Mouse (Mus musculus): ENCODE measurements around the gene Acsl4.

Gene Acsl4

DNA sequence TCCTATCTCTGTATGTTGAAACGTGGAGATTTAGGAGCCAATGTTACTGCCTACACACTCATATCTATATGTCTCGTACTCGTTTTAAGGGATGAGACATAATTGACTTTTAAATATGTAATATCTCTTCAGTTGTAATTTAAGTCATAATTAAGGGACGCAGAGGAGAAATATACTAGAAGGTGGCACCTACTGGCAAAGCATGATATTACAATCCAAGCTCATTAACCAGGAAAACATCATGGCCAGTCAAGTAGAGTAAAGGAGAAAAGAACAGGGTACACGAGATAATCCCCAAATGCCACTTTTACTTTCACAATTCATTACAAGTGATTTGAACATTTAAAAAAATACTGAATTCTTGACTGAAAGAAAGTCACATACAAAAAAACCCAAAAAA, 31.9 kb downstream of the Acsl4 start:
- DNase-seq (ENCODE audit: low spot score), result no peak

DNA sequence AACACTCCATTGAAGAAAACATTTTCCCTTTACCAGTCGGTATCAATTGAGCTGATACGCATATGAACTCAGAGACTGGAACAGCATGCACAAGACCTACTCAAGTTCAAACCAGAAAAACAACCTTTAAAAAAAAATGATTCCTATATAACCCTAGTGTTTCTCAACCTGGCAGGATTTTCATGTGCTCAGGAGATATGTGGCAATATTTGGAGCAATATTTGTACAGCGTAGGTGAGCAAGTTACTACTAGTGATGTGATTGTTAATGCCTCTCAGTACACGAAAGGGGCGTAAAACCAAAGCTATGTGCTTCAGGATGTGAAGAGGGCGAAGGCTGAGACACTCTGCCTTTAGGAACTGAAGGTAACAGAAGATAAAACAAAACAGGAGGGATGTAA, 54.1 kb downstream of the Acsl4 start:
- DNase-seq (ENCODE audit: low spot score), result no peak

DNA sequence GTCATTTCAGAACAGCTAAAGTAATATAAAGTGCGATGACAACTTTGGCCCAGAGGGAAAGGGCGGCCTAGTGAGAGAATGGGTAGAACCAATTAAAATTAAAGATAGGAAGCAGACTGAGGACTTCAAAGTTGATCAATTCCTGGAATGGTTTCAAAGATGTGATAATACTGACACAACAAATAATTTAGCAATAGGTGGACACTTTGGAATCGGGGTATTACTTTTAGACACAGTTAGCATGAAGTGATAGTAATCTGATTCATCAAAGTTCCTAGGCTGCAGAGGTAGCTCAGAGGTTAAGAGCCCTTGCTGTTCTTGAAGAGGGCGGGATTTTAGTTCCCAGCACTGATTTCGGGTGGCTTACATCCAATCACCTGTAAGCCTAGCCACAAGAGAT, 54.8 kb downstream of the Acsl4 start:
- no peak for DNase-seq (ENCODE audit: low spot score)

DNA sequence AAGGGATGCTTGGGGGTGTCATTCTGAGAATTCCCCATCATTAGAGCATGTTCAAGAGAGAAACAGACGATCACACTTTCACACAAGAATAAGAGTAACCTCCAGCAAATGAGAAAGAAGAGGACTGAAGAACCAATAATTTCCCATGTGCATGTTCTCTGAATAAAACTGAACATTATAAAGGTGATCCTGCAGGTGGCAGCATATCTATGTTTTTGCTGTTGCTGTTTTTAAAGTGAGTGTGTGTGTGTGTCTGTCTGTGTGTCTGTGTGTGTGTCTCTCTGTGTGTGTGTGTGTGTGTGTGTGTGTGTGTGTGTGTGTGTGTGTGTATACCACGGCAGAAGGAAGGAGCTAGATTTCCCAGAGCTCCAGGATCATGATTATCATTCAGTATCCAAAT, 64.6 kb downstream of the Acsl4 start:
- no peak for DNase-seq (ENCODE audit: low spot score)

DNA sequence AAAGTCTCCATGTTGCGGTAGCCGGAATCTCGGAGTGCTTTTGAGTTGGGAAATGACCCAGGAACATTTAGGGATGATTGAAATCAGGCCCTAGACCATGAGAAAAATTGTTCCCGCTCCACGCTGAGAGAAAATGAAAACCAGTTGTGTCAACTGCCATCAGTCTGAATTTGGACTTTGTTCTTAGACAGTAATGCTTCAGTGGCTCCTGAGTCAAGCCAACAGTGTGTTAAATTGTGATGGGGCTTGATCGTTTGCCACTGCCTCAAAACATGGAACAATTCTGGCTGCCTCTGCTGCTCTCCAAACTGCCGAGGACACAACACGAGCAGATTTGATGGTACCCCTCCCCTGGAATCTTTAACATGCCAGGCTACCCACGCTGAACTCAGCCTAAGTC, 74.2 kb downstream of the Acsl4 start:
- no peak for DNase-seq (ENCODE audit: low spot score)

DNA sequence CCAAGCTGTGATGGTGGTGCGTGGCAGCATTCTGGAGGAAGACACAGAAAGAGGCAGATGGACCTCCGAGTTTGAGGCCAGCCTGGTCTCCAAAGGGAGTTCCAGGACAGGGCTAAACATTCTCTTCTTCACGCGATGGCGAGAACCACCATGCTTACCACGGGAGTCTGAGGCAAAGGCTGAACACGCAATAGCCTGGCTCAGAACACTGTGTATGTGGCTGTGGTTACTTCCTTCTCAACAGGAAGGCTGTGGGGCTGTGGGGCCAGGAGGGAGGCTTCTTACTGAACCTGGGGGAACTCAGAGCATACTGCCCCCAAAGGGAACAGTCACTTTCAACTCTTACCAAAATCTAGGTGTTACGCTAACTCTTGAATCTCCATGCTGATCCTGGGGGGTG, 75.1 kb downstream of the Acsl4 start:
- no peak for DNase-seq (ENCODE audit: low spot score)

DNA sequence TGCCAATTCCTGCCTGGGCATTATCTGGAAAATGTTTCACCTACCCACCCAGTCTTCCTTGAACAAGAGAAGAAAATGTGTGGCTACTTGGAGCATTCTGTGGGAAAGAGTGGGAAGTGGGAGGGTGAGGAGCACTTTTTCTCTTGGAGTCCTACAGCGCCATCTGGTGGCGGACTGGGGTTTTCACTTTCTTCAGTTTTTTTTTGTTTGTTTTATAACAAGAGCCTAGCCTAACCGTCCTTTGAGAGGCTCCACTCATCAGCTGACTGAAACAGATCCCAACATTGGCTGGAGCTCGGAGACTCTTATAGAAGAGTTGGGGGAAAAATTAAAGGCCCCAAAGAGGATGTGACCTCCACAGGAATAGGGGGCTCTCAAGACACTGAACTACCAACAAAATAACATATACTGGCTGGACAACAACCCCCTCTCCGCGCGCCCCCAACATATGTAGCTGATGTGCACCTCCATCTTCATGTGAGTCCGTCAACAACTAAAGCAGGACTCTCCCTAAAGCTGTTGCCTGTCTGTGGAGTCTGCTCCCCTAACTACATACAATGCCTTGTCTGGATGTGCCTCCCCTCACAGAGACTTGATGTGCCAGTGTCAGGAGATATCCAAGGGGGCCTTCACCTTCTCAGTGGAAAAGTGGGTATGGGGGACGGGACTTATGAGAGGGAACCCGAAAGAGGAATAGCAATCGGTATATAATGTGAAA, 75.9 kb downstream of the Acsl4 start:
- peak; percentile 28 for DNase-seq (ENCODE audit: low spot score)

DNA sequence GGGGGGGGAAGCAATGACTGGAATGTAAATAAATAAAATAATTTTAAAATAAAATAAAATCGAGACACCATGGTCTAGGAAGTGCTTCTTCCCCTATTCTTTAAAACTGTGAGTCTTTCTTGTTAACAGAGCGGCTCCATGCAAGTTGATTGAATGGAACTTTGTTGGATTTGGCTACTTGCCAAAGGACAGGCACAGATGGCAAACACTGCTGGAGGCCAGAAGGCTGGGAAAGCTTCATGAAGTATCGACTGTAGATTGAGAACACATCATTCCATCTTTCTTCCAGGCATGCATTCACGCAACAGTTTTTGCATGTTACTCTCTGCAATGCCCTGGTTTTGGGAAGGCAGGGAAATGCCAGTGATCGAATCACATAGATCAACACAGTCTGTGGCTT, 79.9 kb downstream of the Acsl4 start:
- DNase-seq (ENCODE audit: low spot score), result no peak

DNA sequence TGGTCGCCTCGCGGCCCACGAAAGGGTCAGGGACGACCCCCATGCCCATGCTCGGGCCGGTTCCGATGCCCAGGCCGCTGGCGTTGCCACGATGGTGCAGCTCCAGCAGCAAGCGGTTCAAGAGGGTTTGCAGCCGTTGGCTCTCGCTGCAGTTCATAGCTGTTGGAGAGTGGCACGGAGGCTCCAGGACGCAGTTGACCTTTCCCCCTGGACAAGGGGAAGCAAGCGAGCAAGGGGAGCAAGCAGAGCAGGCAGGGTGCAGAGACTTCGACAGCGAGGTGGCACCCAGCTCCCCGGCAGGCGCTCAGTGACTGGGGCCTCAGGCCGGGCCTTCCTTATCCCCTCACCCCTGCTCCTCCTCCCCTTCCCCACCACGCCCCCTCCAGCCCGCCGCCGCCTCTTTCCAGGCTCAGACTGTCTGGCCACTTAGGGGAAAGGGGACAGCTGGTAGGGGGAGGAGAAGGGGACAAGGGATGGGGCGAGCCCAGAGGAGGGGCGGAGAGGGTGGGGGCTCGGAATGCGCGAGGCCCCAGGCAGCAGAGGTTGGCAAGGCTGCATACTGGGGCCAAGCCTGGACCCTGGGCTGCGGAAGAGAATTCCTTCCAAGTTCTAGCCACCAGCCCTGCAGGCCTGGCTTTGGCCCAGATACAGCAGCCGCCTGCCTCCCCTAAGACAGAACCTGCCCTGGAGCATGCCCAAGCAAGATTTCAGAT, 84.3 kb downstream of the Acsl4 start, which contains the start of gene Kcne1l:
Kcne1l (minus strand) TSS at position 426 of the 713 bp plus-strand sequence.
- no peak for DNase-seq (ENCODE audit: low spot score)

DNA sequence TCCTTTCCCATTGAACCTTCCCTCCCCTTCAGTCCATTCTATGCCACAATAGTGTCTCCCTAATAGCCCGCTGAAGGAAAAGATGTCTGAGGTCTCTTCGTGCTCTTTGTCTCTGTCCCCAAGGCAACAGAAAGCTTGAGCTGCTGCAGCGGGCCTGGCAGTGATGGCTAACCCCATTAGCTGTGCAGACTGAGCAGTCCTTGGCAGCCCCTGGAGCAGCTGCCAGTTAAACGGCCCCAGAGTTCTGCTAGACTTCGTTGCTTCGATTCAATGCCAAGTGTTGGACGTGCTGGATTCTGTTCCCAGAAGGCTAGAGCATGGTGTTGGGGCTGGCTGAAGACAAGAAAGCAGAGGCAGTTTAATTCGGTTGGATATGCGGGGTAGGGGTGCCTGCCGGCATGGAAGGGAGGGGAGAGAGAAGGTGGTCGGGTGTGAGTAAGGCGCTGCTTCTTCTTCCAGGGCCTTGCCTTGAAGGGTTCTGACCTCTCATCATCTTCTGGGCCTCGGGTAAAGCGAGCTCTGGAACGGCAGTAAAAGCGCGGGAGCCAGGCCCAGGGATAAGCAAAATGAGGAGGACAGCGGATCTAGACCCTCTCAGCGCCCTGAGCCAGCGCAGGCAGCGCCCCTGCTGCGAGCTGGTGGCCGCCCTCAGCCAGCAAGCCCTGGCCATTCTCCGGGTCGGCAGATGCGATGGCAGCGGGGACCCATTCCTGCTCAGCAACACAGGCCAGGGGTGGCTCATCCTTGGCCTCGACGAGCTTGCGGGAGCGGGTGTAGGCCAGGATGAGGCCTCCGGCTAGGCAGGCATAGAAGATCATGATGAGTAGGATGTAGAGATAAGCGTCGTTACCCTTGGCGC, 85.1 kb downstream of the Acsl4 start:
- no peak for DNase-seq (ENCODE audit: low spot score)

DNA sequence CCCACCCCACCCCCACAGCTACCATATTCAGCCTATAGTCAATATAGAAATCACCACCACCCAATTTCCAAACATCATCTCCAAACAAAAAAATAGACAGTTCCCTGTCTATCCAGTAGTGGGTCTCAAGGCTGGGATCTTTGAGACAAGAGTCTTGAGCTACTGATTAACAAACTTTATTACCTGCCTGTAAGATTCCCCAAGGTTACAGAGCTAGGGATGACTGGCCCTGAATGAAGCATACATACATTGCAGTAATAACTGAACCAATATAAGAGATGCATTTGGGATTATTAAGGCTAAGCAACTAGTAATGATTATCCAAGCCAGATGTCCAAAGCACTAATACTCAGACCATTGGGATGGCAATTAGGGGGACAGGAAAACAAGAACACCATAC, 85.7 kb downstream of the Acsl4 start:
- no peak for DNase-seq (ENCODE audit: low spot score)

DNA sequence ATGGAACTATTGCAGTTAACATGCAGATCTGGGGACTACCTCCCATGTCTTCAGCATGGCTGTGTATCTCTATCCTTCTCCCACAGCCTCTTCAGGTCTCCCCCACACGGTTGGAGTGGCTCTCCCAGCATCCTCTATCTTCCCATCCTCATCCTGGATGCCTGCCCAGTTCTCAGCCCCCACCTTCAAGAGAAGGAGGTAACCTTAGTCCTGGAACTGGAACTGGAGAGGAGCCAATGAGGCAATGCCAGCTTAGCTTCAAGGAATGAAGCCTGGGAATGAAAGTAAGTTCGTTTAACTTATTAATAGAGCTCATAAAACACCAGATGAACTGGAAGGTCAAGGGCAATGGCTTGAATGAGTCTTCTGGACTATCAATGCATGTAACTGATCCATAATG, 86.9 kb downstream of the Acsl4 start:
- DNase-seq (ENCODE audit: low spot score), result no peak

DNA sequence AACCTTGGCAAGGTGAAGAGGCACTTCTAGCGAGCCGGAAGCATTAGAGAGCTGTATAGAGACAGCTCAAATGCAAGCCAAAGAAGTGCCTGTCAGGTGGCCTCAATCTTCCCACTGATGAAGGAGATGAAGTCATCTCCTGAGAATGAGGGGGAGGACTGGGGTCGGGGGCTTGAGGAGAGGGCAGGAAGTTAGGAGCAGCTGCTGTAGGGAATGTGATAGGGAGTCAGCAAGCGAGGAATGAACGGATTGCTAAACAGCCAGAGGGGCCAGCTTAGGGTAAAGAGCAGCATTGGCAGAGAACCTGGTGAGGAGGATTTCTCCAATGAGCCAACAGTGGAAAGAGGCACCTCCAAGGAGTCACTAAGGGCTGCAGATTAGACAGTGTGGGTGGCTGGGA, 104.4 kb downstream of the Acsl4 start:
- no peak for DNase-seq (ENCODE audit: low spot score)

DNA sequence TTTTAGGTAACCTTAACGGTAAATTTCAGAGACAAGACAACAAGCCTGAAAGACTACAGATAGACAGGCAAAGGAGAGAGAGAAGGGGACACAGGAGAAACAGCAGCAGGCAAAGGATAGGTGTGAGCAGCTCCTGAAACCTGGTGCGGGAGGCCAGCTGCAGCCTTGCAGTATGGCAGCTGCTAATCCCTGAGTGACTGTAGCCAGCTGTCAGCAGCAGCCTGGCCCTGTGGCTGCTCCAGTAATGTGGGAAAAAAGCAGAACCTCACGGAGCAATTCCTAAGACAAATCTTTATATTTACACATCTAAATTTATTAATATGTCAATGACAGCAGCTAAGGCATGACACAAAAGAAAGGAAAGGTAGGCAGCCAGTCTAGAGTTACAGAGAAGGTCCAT, 113.8 kb downstream of the Acsl4 start:
- DNase-seq (ENCODE audit: low spot score), result no peak

DNA sequence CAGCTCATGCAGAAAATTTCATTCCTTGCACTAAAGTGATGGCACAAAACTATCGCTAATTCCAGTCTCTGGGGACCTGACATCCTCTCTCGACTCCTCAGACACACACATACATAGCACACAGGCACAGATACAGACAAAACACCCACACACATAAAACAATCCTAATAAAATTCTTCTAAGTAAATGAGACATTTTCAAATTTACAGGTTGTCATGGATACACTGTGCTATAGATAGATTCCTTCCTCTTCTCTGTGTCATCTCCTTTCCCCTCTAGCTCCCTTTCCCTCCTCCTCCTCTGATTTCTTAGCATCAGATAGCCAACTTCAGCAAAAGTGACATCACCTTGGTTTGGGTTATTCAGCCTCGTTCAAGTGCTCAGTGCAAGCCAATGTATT, 114.3 kb downstream of the Acsl4 start:
- DNase-seq (ENCODE audit: low spot score), result no peak
